Mouse (Mus musculus): ENCODE results near the gene Lipc.

Gene Lipc

GRCm38 (mm10) chr9:70812551-70812950, 139.5 kb downstream of the Lipc start:
- DNase-seq = peak; percentile 52

GRCm38 (mm10) chr9:70807714-70808113, 144.3 kb downstream of the Lipc start:
- no peak for DNase-seq

GRCm38 (mm10) chr9:70806069-70806468, 146.0 kb downstream of the Lipc start:
- no peak for DNase-seq

- DNase-seq = no peak
Observed at GRCm38 (mm10) chr9:70802816-70803215, 149.2 kb downstream of the Lipc start.

GRCm38 (mm10) chr9:70801761-70802160, 150.3 kb downstream of the Lipc start:
- DNase-seq = no peak

- no peak for DNase-seq
Observed at GRCm38 (mm10) chr9:70800588-70801315, 151.3 kb downstream of the Lipc start.

GRCm38 (mm10) chr9:70795439-70795757, 156.6 kb downstream of the Lipc start:
- no peak for DNase-seq

- peak; percentile 22 for DNase-seq
Observed at GRCm38 (mm10) chr9:70794643-70795438, 157.2 kb downstream of the Lipc start.

- DNase-seq = no peak
Observed at GRCm38 (mm10) chr9:70790621-70791020, 161.4 kb downstream of the Lipc start.

GRCm38 (mm10) chr9:70788705-70789104, 163.3 kb downstream of the Lipc start:
- DNase-seq = no peak

- DNase-seq = no peak
Observed at GRCm38 (mm10) chr9:70782191-70782590, 169.8 kb downstream of the Lipc start.

- DNase-seq = no peak
Observed at GRCm38 (mm10) chr9:70775517-70775916, 176.5 kb downstream of the Lipc start.

GRCm38 (mm10) chr9:70760974-70761373, 191.1 kb downstream of the Lipc start:
- DNase-seq = peak; percentile 20

GRCm38 (mm10) chr9:70751504-70752222, 200.4 kb downstream of the Lipc start:
- no peak for DNase-seq
